Mouse (Mus musculus) heart, embryonic 14.5 days (tissue): Measurements from ENCODE around the gene Synpo2. TPM values are rescaled to one million over a fixed set of nuclear protein-coding genes. Genes with fewer than 3 reads are reported as not detected.
"Not testable (repeated sequence)": the region's sequence is repeated elsewhere in the genome, so short reads cannot be mapped to it uniquely, and the experiment has no call there.

ENCODE experiments used
- ATAC-seq: fragments of 200-750 bp; cut with Nextera tagmentation; 2 replicates; pipeline ENCODE4 v1.8.0; 2017; ENCODE audit warnings: low read depth, moderate TSS enrichment; ENCODE audit not compliant: insufficient number of reproducible peaks, insufficient read depth, low FRiP score
- H3K27ac ChIP-seq, 2 experiments: fragments of 200-500 bp in 1 of 2; fragments of 300-500 bp in 1 of 2; sonication (generic) in 1 of 2; replicated peaks in 1 of 2; 2 replicates each; pipeline ENCODE4 v1.5.1; 2012 to 2014; ENCODE audit warnings: low read depth in 2 of 2, low read length in 2 of 2, control low read depth in 1 of 2, mild to moderate bottlenecking in 1 of 2, mixed read lengths in 1 of 2; ENCODE audit not compliant: control insufficient read depth in 1 of 2, insufficient read depth in 1 of 2
- H3K27me3 ChIP-seq: fragments of 300-500 bp; sonication (generic); 2 replicates; pipeline ENCODE4 v1.6.1; 2014; ENCODE audit warnings: mild to moderate bottlenecking, low read length, control low read depth; ENCODE audit not compliant: control insufficient read depth, insufficient read depth
- H3K36me3 ChIP-seq: fragments of 300-500 bp; sonication (generic); 2 replicates; pipeline ENCODE4 v1.6.1; 2014; ENCODE audit warnings: mild to moderate bottlenecking, control low read depth, low read length, mixed read lengths; ENCODE audit not compliant: control insufficient read depth, insufficient read depth
- H3K4me1 ChIP-seq, 2 experiments: fragments of 200-500 bp in 1 of 2; fragments of 300-500 bp in 1 of 2; sonication (generic) in 1 of 2; 2 replicates each; pipeline ENCODE4 v1.6.1; 2012 to 2014; ENCODE audit warnings: low read length in 2 of 2, control low read depth in 1 of 2, mixed read lengths in 1 of 2; ENCODE audit not compliant: control insufficient read depth in 2 of 2, insufficient read depth in 2 of 2
- H3K4me2 ChIP-seq: fragments of 300-500 bp; sonication (generic); 2 replicates; pipeline ENCODE4 v1.6.1; 2014; ENCODE audit warnings: mild to moderate bottlenecking, low read length
- H3K4me3 ChIP-seq, 2 experiments: fragments of 200-500 bp in 1 of 2; fragments of 300-500 bp in 1 of 2; sonication (generic) in 1 of 2; 2 replicates each; pipeline ENCODE4 v1.5.1; 2012 to 2014; ENCODE audit warnings: low read length in 2 of 2, mild to moderate bottlenecking in 2 of 2, control low read depth in 1 of 2, low read depth in 1 of 2, moderate library complexity in 1 of 2; ENCODE audit not compliant: control insufficient read depth in 1 of 2, insufficient read depth in 1 of 2
- H3K9ac ChIP-seq: fragments of 300-500 bp; sonication (generic); 2 replicates; pipeline ENCODE4 v1.6.1; 2014; ENCODE audit warnings: mild to moderate bottlenecking, low read length
- H3K9me3 ChIP-seq: fragments of 300-500 bp; sonication (generic); 2 replicates; pipeline ENCODE4 v1.6.1; 2016; ENCODE audit warnings: low read length, control low read depth; ENCODE audit not compliant: control insufficient read depth
- WGBS: fragments of 180-500 bp; shearing (Covaris S2); extraction: QIAGEN DNeasy Blood & Tissue Kit; methylation state at CpG from one replicate; pipeline ENCODE4 v1.1.7; 2014; 5-methylcytosine and 5-hydroxymethylcytosine counted together
- polyA plus RNA-seq: library from polyadenylated mRNA; unstranded; fragments of >200 nt; fragmentation: Nextera tagmentation; extraction: Ambion mirVana; gene quantifications from 2 replicates; pipeline ENCODE4 v1.2.1, GENCODE M21; 2014

The Synpo2 gene
- polyA plus RNA-seq, 1 experiment from 2014 or later = 14.4 TPM

DNA sequence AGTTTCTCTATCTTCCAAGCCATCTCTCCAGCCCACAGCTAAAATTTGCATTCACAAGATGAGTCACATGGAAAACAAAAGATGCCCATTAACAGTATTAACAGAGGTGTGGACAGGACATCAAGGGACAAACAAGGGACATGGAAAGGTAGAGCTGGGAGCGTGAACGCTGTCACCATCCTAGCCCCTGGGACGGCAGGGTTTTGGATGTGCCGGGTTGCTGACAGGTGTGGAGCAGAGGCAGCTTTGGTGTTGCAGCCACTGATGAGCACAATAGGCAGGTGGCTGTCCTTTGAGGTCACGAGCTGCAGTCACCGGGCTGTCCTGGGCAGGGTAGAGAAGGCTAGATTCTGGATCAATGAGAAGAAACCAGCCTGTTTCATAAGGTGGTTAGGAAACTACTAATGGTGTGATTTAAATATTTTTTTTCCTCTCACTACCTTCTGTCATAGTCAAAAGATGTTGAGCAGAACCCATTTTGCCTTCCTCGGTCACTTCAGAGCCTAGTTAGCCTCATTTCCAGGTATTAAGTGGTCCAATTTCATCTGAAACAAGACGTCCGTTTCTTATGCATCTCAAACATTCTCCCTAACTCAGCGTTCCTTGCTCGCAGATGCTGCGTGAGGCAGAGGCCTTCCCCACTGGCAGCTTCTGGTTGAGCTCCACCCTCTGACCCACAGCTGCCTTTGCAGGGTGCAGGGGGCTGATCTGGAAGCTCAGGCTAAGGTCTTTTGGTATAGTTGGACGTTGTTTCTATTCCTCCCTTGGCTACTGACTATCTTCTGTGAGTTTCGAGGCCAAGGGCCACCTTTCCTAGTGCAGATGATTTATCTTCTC, 105.4 kb downstream of the Synpo2 start:
- ATAC-seq = no peak
- Histone ChIP-seq H3K36me3 (no peaks in the 10 kb centered on the region), H3K4me1 (peaks cover 8 to 19% of the 10 kb centered on the region in 2 experiments), H3K9me3 (no peaks in the 10 kb centered on the region), H3K9ac (no peak overlapping the region), H3K4me3 (no peak overlapping the region), H3K4me2 (no peak overlapping the region), H3K27ac (no peak overlapping the region), H3K27me3 (no peaks in the 10 kb centered on the region)
- 80% methylated on average over 14 of the region's 14 CpGs for WGBS

DNA sequence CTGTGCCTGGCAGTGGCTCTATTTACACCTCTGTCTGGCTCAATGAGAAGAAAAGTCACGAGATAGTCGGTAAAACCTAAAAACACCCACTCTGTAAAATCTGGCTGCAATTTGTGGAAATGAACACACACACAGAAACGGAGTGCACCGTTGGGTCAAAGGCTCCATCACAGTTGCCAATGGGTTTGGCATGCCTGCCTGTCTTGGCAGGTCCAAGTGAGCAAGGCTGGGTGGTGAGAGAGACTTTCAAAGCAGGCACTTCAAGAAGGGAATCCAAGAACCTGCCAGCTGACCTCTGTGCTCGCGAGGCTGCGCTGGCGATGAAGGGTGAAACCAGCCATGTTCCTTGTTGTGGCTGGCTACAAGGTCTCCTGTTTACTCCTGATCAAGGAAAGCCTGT, 107.2 kb downstream of the Synpo2 start:
- Histone ChIP-seq H3K9ac (no peak overlapping the region), H3K9me3 (no peaks in the 10 kb centered on the region), H3K27ac (no peak overlapping the region; a peak in 1 of 4 replicates), H3K4me3 (no peak overlapping the region), H3K27me3 (no peaks in the 10 kb centered on the region), H3K4me1 (peaks cover 8 to 22% of the 10 kb centered on the region in 2 experiments), H3K4me2 (no peak overlapping the region), H3K36me3 (no peaks in the 10 kb centered on the region)
- no peak for ATAC-seq
- WGBS = 74% methylated on average over 8 of the region's 8 CpGs

DNA sequence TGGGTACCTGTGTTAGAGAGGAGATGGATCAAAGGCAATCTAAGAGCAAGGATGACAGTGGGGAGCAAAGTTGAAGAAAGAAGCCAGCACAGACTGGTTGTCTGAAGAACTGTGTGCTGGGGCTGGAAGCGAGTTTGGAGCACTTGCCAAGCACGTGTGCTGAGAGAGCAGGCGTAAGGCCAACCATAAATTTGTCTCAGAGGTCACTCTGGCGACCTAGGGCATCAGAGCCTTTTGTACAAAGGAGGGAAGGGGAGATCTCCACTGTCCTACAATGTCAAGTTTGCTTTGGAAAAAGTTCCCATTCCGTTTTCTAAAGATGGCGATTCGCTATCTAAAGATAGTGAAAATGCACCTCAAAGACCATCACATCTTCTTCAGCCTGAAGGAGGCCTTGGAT, 107.9 kb downstream of the Synpo2 start:
- ATAC-seq = no peak
- no peak overlapping the region for H3K4me3 ChIP-seq
- H3K27ac ChIP-seq = no peak overlapping the region
- H3K9me3 ChIP-seq = no peaks in the 10 kb centered on the region
- H3K4me1 ChIP-seq = peaks cover 8 to 22% of the 10 kb centered on the region in 2 experiments
- no peaks in the 10 kb centered on the region for H3K36me3 ChIP-seq
- WGBS = 82% methylated on average over 7 of the region's 7 CpGs
- no peaks in the 10 kb centered on the region for H3K27me3 ChIP-seq
- no peak overlapping the region for H3K9ac ChIP-seq
- H3K4me2 ChIP-seq = no peak overlapping the region

DNA sequence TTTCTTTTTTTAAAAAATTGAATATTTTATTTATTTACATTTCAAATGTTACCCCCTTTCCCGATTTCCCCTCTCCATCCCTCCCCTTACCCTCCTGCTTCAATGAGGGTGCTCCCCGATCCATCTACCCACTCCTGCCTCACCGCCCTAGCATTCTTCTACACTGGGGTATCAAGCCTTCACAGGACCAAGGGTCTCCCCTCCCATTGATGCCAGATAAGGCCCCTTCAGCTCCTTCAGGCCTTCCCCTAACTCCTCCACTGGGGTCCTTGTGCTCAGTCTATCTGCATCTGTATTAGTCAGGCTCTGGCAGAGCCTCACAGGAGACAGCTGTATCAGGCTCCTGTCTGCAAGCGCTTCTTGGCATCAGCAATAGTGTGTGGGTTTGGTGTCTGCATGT, 109.2 kb downstream of the Synpo2 start:
- H3K9ac ChIP-seq, H3K4me3 ChIP-seq, H3K27ac ChIP-seq, ATAC-seq, H3K27me3 ChIP-seq, H3K9me3 ChIP-seq, H3K36me3 ChIP-seq, H3K4me2 ChIP-seq: not testable (repeated sequence)
- 87% methylated on average over 4 of the region's 4 CpGs for WGBS
- H3K4me1 ChIP-seq = peaks cover 15 to 27% of the 10 kb centered on the region in 2 experiments

DNA sequence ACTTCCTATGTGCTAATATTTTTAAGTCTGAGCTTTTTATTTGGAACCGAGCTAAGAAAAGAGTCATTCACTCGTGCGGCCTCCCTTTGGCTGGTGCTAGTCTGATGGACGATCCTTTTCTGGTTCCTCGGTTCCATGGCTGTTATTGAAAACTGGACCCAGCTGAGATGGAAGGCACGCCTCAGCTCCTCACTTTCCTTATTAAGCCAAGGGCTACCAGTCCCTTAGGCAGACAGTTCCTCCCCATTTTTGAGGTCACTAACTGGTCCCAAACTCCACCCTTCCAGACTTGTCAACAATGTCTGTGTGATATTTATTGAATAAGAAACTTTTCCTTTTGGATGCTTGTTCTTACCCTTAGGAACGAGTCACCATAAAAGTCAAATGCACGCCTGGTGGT, 112.1 kb downstream of the Synpo2 start:
- Histone ChIP-seq H3K36me3 (no peaks in the 10 kb centered on the region), H3K4me1 (peaks cover 9 to 14% of the 10 kb centered on the region in 2 experiments; a peak in 2 of 4 replicates), H3K27ac (0 out of 4 replicates have a peak overlapping the region, but pooled peaks of 1 of the 2 experiments have one; percentile 1), H3K27me3 (no peaks in the 10 kb centered on the region), H3K9ac (no peak overlapping the region), H3K9me3 (no peaks in the 10 kb centered on the region), H3K4me2 (no peak overlapping the region), H3K4me3 (no peak overlapping the region)
- ATAC-seq = no peak
- WGBS = 89% methylated on average over 8 of the region's 8 CpGs

DNA sequence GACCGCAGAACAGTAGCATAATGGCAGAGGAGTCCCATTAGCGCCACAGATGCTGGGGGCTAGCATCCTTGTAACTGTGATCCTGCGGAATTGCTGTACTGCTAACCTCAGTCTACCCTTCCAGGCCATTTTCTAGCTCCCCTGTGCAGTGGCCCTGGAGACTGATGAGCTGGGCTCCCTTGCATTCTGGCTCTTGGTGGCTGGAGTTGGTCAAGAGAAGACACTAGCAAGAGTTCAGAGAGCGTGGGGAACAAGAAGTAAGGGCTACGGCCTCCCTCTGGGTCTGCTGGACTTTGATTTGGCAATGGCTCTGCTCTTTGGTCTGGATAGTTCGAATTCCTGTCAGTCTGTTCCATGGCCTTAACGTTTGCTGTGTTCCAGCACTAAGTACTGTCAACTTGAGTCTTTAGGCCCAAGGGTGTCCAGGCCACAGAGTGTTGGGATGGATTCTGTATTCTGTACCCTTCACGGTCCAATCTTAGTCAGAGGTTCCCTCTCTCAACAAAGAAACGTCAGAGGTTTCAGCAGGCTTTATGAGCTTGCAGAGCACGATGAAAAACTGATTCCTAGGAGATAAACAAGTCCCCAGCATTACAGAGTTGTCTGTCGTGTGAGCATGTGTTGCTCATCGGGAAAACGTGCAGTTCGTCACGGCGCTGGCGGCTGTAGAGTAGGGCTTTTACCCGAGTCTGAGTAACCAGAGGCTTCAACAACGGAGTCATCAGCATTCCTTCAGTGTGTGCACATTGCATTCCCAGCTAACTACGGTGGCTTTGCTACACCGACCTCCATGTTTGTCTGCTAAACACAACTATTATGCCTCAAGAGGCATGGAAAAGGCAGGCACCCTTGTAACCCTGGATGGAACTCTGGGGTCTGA, 113.6 kb downstream of the Synpo2 start:
- Histone ChIP-seq H3K27ac (0 out of 4 replicates have a peak overlapping the region, but pooled peaks have one; percentile 2 to 25), H3K36me3 (no peaks in the 10 kb centered on the region), H3K27me3 (no peaks in the 10 kb centered on the region), H3K4me1 (peaks cover 7 to 8% of the 10 kb centered on the region in 2 experiments; a peak in 2 of 4 replicates), H3K4me2 (no peak overlapping the region), H3K4me3 (no peak overlapping the region), H3K9me3 (no peaks in the 10 kb centered on the region), H3K9ac (no peak overlapping the region)
- ATAC-seq = no peak
- 52% methylated on average over 21 of the region's 21 CpGs for WGBS

DNA sequence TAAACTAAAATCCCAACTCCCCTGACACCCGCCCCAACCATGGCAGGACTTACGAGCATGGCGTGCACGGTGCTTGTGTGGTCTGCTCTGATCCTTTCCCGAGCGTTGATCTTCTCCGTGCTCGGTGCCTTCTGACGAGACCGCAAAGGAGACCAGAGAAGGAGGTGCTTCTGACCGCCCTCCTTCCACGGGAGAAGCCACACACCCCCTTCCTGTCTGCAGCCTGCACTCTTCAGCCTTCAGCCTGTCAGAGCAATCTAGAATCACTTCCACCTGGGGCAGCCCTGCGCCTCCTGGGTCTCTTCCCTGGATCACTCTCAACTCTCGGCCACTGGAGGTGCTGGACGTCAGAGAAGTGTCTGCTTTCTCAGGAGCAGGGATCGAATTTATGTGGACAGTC, 119.0 kb downstream of the Synpo2 start:
- Histone ChIP-seq H3K4me3 (peak overlapping the region; percentile 41 to 56), H3K27ac (peak overlapping the region; percentile 89 to 96), H3K9ac (peak overlapping the region; percentile 77), H3K36me3 (peaks cover 26% of the 10 kb centered on the region), H3K4me2 (peak overlapping the region; percentile 66), H3K9me3 (no peaks in the 10 kb centered on the region), H3K27me3 (no peaks in the 10 kb centered on the region), H3K4me1 (peaks cover 16 to 21% of the 10 kb centered on the region in 2 experiments)
- WGBS = 14% methylated on average over 16 of the region's 16 CpGs
- peak; percentile 59; the same call in 1 of the 2 replicates for ATAC-seq
